Mouse (Mus musculus) ES-E14 (cell line): ENCODE results near the gene Thada. TPM values are rescaled to one million over a fixed set of nuclear protein-coding genes. Genes with fewer than 3 reads are reported as not detected.

Source experiments
- DNase-seq: peaks from one replicate; pipeline ENCODE4 v3.0.0-alpha.2; 2013; ENCODE audit warnings: low read depth, low spot score
- H3K27ac ChIP-seq: 2 replicates; pipeline ENCODE4 v1.5.1; 2012; ENCODE audit warnings: low read depth, mild to moderate bottlenecking, low read length, moderate library complexity, mixed read lengths; ENCODE audit not compliant: poor library complexity, insufficient read depth, severe bottlenecking
- H3K36me3 ChIP-seq: 2 replicates; pipeline ENCODE4 v1.6.1; 2012; ENCODE audit warnings: mild to moderate bottlenecking, low read length, moderate library complexity, mixed read lengths; ENCODE audit not compliant: control insufficient read depth, poor library complexity, insufficient read depth, severe bottlenecking
- H3K4me1 ChIP-seq, 2 experiments: fragments of 150-350 bp in 1 of 2; sonication (generic) in 1 of 2; 2 replicates each; pipeline ENCODE4 v1.6.1; 2012; ENCODE audit warnings: low read length in 2 of 2, mild to moderate bottlenecking in 1 of 2, mixed read lengths in 1 of 2; ENCODE audit not compliant: control insufficient read depth in 2 of 2, insufficient read depth in 2 of 2, poor library complexity in 1 of 2
- H3K4me3 ChIP-seq, 2 experiments: fragments of 150-350 bp in 1 of 2; sonication (generic) in 1 of 2; 2 replicates each; pipeline ENCODE4 v1.5.1; 2012; ENCODE audit warnings: low read length in 2 of 2, low read depth in 1 of 2, mild to moderate bottlenecking in 1 of 2, mixed read lengths in 1 of 2; ENCODE audit not compliant: insufficient read depth in 1 of 2, poor library complexity in 1 of 2, severe bottlenecking in 1 of 2
- H3K9ac ChIP-seq: 2 replicates; pipeline ENCODE4 v1.6.1; 2012; ENCODE audit warnings: low read depth, mild to moderate bottlenecking, low read length, mixed read lengths; ENCODE audit not compliant: poor library complexity, insufficient read depth, severe bottlenecking
- H3K9me3 ChIP-seq: fragments of 150-350 bp; sonication (generic); 2 replicates; pipeline ENCODE4 v1.6.1; 2012; ENCODE audit warnings: low read depth, mild to moderate bottlenecking, low read length; ENCODE audit not compliant: control insufficient read depth, insufficient read depth
- CHD2 ChIP-seq: IDR thresholded peaks from 2 replicates; pipeline ENCODE4 v1.6.1; 2014; ENCODE audit warnings: mild to moderate bottlenecking, low read depth, low read length, inconsistent platforms
- HCFC1 ChIP-seq: IDR thresholded peaks from 2 replicates; pipeline ENCODE4 v1.6.1; 2012; ENCODE audit warnings: low read length, inconsistent platforms, borderline replicate concordance; ENCODE audit not compliant: insufficient read depth
- MAFK ChIP-seq: IDR thresholded peaks from 2 replicates; pipeline ENCODE4 v1.6.1; 2014; ENCODE audit warnings: mild to moderate bottlenecking, low read depth, low read length, inconsistent platforms; ENCODE audit not compliant: insufficient read depth
- ZC3H11A ChIP-seq: IDR thresholded peaks from 2 replicates; pipeline ENCODE4 v1.6.1; 2012; ENCODE audit warnings: low read depth, mild to moderate bottlenecking, inconsistent platforms, low read length, borderline replicate concordance
- ZNF384 ChIP-seq: IDR thresholded peaks from 2 replicates; pipeline ENCODE4 v1.6.1; 2012; ENCODE audit warnings: low read depth, low read length, inconsistent platforms
- in situ Hi-C, 2 experiments: fragments of 600-800 bp; cut with MboI; formaldehyde crosslinking; loops; one replicate each; pipeline ENCODE4 v1.15.1; 2025; ENCODE audit warnings: low sequenced_read_pairs in 2 of 2, inconsistent platforms in 1 of 2; ENCODE audit not compliant: unreplicated experiment in 2 of 2
- total RNA-seq: library from RNA; depleted of rRNA; stranded (reverse); fragments of 300-350 nt; gene quantifications from 2 replicates; pipeline ENCODE4 v1.2.3, GENCODE M21; 2012

Thada gene
- total RNA-seq, 1 experiment = 37.4 TPM

DNA sequence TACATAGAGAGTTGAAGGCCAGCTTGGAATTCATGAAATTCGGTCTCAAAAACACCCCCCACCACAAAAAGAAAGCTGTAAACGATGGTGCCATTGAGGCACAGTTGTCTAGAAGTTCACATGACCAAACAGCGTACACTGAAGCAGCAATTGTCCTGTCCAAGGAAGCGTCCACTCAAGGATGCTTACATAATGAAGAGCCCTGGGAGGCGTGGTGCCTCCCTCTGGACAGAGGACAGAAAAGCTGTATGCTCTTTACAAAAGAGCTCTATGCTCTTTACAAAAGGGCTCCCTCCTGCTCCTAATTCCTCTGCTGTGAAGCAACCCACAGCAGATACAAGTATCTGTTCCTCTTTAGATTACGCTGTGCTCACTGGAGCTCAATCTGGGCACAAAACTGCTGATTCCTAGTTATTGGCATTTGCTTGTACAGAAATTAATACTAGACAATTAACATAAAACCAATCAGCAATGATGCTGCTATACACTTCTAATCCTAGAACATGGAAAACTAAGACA, 123.6 kb downstream of the Thada start:
- Histone ChIP-seq H3K36me3 (peaks cover 6% of the 10 kb centered on the region), H3K4me3 (no peak overlapping the region), H3K9ac (no peak overlapping the region), H3K9me3 (no peaks in the 10 kb centered on the region), H3K27ac (no peak overlapping the region), H3K4me1 (no peaks in the 10 kb centered on the region)
- DNase-seq = no peak
- no peak for TF ChIP-seq MAFK
- TF ChIP-seq ZNF384 = no peak
- no peak for TF ChIP-seq CHD2
- TF ChIP-seq HCFC1 = no peak
- TF ChIP-seq ZC3H11A = no peak
- in situ Hi-C loops = no loop called here

DNA sequence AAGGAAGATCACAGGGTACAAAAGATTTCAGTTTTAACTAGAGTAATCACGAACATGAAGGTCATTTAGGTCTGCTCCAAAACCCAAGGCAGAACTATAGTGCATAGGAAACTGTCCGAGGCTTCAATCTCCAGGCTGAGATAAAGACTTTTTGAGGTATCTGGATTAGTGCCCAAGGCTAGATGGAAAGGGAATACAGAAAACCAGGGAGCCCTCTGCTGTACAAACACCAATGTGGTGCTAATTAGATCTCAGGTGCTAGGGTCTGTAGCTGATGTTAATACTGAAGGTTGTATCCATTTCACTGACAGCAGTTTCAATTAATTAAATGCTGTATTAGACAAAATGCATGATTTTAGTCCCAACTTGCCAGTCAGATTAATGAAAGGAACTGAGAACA, 124.3 kb downstream of the Thada start:
- TF ChIP-seq MAFK (no peak), HCFC1 (no peak), CHD2 (no peak), ZC3H11A (no peak)
- in situ Hi-C loops = no loop called here
- Histone ChIP-seq H3K27ac (no peak overlapping the region), H3K4me1 (no peaks in the 10 kb centered on the region), H3K36me3 (peaks cover 6% of the 10 kb centered on the region), H3K4me3 (no peak overlapping the region), H3K9ac (no peak overlapping the region), H3K9me3 (no peaks in the 10 kb centered on the region)
- no peak for DNase-seq

DNA sequence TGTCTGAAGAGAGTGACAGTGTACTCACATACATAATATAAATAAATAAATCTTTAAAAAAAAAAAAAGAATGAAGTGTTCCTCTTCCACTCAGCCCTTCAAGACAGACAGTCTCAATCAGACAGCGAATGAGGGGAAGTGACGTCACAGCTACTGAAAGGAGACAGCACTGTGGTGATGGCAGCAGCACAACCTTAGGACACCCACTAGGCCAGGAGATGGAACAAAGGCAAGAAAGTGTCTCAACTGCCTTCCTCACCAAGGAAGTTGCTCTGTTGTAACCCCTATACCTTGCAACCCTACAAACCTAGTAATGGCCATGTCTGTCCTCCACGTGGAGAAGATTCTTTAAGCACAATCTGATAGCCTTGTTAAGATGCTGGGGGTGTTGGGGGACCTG, 125.4 kb downstream of the Thada start:
- no peak for TF ChIP-seq HCFC1
- no peak for TF ChIP-seq CHD2
- no peak for TF ChIP-seq ZNF384
- no peak for TF ChIP-seq ZC3H11A
- no peak for TF ChIP-seq MAFK
- H3K27ac ChIP-seq = no peak overlapping the region
- peaks cover 2% of the 10 kb centered on the region; the same call in 1 of the 2 replicates for H3K36me3 ChIP-seq
- no peak overlapping the region for H3K4me3 ChIP-seq
- no peaks in the 10 kb centered on the region for H3K4me1 ChIP-seq
- in situ Hi-C loops = no loop called here
- no peaks in the 10 kb centered on the region for H3K9me3 ChIP-seq
- DNase-seq = no peak
- H3K9ac ChIP-seq = no peak overlapping the region

DNA sequence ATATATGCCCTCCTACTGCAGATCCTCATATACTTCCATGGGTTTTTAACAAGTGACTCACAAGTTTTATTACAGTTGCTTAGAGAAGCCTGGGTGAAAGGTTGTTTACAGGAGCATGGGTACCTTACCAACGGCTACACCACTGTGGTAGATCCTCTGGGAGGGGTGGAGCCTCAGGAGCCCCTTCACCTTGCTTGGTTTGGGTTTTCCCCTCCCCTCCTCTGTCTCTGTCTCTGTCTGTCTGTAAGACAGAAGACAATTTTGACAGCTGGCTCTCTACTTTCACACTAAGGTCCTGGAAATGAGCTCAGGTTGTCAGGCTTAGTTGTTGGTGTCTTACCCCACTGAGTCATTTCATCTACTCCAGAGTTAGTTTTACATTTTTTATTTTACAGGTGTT, 130.0 kb downstream of the Thada start:
- H3K9ac ChIP-seq = no peak overlapping the region
- H3K4me3 ChIP-seq = no peak overlapping the region
- TF ChIP-seq CHD2 = no peak
- no peak for TF ChIP-seq HCFC1
- no peak for TF ChIP-seq ZNF384
- no peak for TF ChIP-seq MAFK
- TF ChIP-seq ZC3H11A = no peak

DNA sequence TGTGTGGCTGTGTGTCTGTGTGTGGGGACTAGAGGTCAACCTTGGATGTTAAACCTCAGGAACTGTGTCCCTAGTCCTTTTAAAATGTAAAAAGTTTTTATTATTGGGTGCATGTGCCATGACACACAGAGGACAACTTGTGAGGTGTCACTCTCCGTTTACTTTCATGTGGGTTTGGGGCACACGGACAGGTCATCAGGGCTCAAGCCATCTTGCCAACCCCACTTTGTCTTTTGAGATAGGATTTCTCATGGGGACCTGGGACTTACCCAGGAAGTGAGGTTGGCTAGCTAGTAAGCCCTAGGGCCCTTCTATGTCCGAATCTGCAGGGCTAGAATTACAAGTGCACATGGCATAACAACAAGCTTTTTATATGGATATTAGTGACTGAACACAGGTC, 130.9 kb downstream of the Thada start:
- no peak overlapping the region for H3K9ac ChIP-seq
- TF ChIP-seq CHD2 (no peak), MAFK (no peak), ZC3H11A (no peak), ZNF384 (no peak), HCFC1 (no peak)
- in situ Hi-C loops = no loop called here
- peaks cover 11% of the 10 kb centered on the region for H3K36me3 ChIP-seq
- H3K27ac ChIP-seq = no peak overlapping the region
- no peak overlapping the region for H3K4me3 ChIP-seq
- DNase-seq = no peak
- H3K4me1 ChIP-seq = peaks cover 0 to 10% of the 10 kb centered on the region in 2 experiments; a peak in 1 of 4 replicates
- H3K9me3 ChIP-seq = no peaks in the 10 kb centered on the region

More for the DNA sequence above, 130.0 kb downstream of the Thada start:
- H3K27ac ChIP-seq = no peak overlapping the region
- DNase-seq = no peak
- H3K9me3 ChIP-seq = no peaks in the 10 kb centered on the region
- H3K36me3 ChIP-seq = peaks cover 9% of the 10 kb centered on the region
- in situ Hi-C loops = no loop called here
- H3K4me1 ChIP-seq = peaks cover 0 to 10% of the 10 kb centered on the region in 2 experiments; a peak in 1 of 4 replicates
